Mouse (Mus musculus): ENCODE measurements at regions not wholly inside any gene's neighbourhood (a gene's known extent, or its start where the extent isn't known, plus 50 kb on each side); places are given as distances from the start of the nearest gene placed in this dataset.

GRCm38 (mm10) chr4:127819501-127819900 is 151.2 kb downstream of the CK137956 start:
- H3K27me3 ChIP-seq, result no peaks in the 10 kb centered on the region
- WGBS, result 83% methylated on average over 8 of the region's 8 CpGs
- peaks cover 2% of the 10 kb centered on the region; the same call in 1 of the 2 replicates for H3K9me3 ChIP-seq
- no peaks in the 10 kb centered on the region for H3K36me3 ChIP-seq
- H3K4me2 ChIP-seq, result no peak overlapping the region
- no peak for ATAC-seq (ENCODE audit: low FRiP score)
- H3K27ac ChIP-seq, result no peak overlapping the region
- H3K4me3 ChIP-seq, result no peak overlapping the region
- H3K9ac ChIP-seq, result no peak overlapping the region
- no peaks in the 10 kb centered on the region for H3K4me1 ChIP-seq (replicated peaks)

- Histone ChIP-seq H3K36me3 (no peaks in the 10 kb centered on the region), H3K4me3 (no peak overlapping the region), H3K27me3 (no peaks in the 10 kb centered on the region), H3K4me2 (no peak overlapping the region), H3K9me3 (peaks cover 6% of the 10 kb centered on the region; the same call in 1 of the 2 replicates), H3K27ac (no peak overlapping the region), H3K9ac (no peak overlapping the region), H3K4me1 (replicated peaks) (no peaks in the 10 kb centered on the region)
- ATAC-seq (ENCODE audit: low FRiP score), result no peak
- WGBS, result 74% methylated on average over 5 of the region's 5 CpGs
These were observed 151.7 kb downstream of the CK137956 start for GRCm38 (mm10) chr4:127819009-127819408.

GRCm38 (mm10) chr4:127814631-127815030 is 156.1 kb downstream of the CK137956 start:
- no peak for ATAC-seq (ENCODE audit: low FRiP score)
- H3K4me3 ChIP-seq, result no peak overlapping the region
- H3K4me1 ChIP-seq (replicated peaks), result no peaks in the 10 kb centered on the region
- 95% methylated on average over 6 of the region's 6 CpGs for WGBS
- H3K27ac ChIP-seq, result no peak overlapping the region
- H3K36me3 ChIP-seq, result no peaks in the 10 kb centered on the region
- no peak overlapping the region for H3K4me2 ChIP-seq
- no peak overlapping the region for H3K9ac ChIP-seq
- no peaks in the 10 kb centered on the region for H3K27me3 ChIP-seq
- peaks cover 6% of the 10 kb centered on the region; the same call in 1 of the 2 replicates for H3K9me3 ChIP-seq

GRCm38 (mm10) chr4:127812047-127812545 is 158.7 kb downstream of the CK137956 start:
- H3K9ac ChIP-seq, result no peak overlapping the region
- no peaks in the 10 kb centered on the region for H3K4me1 ChIP-seq (replicated peaks)
- no peaks in the 10 kb centered on the region for H3K36me3 ChIP-seq
- peaks cover 6% of the 10 kb centered on the region; the same call in 1 of the 2 replicates for H3K9me3 ChIP-seq
- 51% methylated on average over 3 of the region's 3 CpGs for WGBS
- H3K27ac ChIP-seq, result no peak overlapping the region
- ATAC-seq (ENCODE audit: low FRiP score), result no peak
- H3K4me3 ChIP-seq, result no peak overlapping the region
- H3K4me2 ChIP-seq, result no peak overlapping the region
- H3K27me3 ChIP-seq, result no peaks in the 10 kb centered on the region

- no peak overlapping the region for H3K4me2 ChIP-seq
- no peak overlapping the region for H3K4me3 ChIP-seq
- H3K36me3 ChIP-seq, result no peaks in the 10 kb centered on the region
- 93% methylated on average over 7 of the region's 7 CpGs for WGBS
- no peaks in the 10 kb centered on the region for H3K4me1 ChIP-seq (replicated peaks)
- no peak for ATAC-seq (ENCODE audit: low FRiP score)
- H3K9ac ChIP-seq, result no peak overlapping the region
- H3K27ac ChIP-seq, result no peak overlapping the region
- peaks cover 6% of the 10 kb centered on the region; the same call in 1 of the 2 replicates for H3K9me3 ChIP-seq
- no peaks in the 10 kb centered on the region for H3K27me3 ChIP-seq
These were observed 159.7 kb downstream of the CK137956 start for GRCm38 (mm10) chr4:127810899-127811510.

GRCm38 (mm10) chr4:127809006-127809405 is 161.7 kb downstream of the CK137956 start:
- 67% methylated on average over 6 of the region's 6 CpGs for WGBS
- Histone ChIP-seq H3K4me2 (no peak overlapping the region), H3K27me3 (0 out of 2 replicates have a peak, but pooled peaks cover 3% of the 10 kb centered on the region), H3K9me3 (no peaks in the 10 kb centered on the region), H3K36me3 (no peaks in the 10 kb centered on the region), H3K4me3 (no peak overlapping the region), H3K27ac (no peak overlapping the region), H3K4me1 (replicated peaks) (no peaks in the 10 kb centered on the region), H3K9ac (no peak overlapping the region)
- ATAC-seq (ENCODE audit: low FRiP score), result no peak

GRCm38 (mm10) chr4:127789206-127789605 is 181.5 kb downstream of the CK137956 start:
- no peaks in the 10 kb centered on the region for H3K9me3 ChIP-seq
- H3K27ac ChIP-seq, result no peak overlapping the region
- no peak overlapping the region for H3K9ac ChIP-seq
- no peak overlapping the region for H3K4me2 ChIP-seq
- no peaks in the 10 kb centered on the region for H3K27me3 ChIP-seq
- no peaks in the 10 kb centered on the region for H3K36me3 ChIP-seq
- no peak overlapping the region for H3K4me3 ChIP-seq
- WGBS, result 74% methylated on average over 12 of the region's 12 CpGs
- H3K4me1 ChIP-seq (replicated peaks), result no peaks in the 10 kb centered on the region
- ATAC-seq (ENCODE audit: low FRiP score), result no peak

GRCm38 (mm10) chr4:127785786-127786185 is 185.0 kb downstream of the CK137956 start:
- no peaks in the 10 kb centered on the region for H3K36me3 ChIP-seq

GRCm38 (mm10) chr4:127771966-127772500 is 198.7 kb downstream of the CK137956 start:
- 31% methylated on average over 5 of the region's 5 CpGs for WGBS

More at GRCm38 (mm10) chr4:127785786-127786185, 185.0 kb downstream of the CK137956 start:
- Histone ChIP-seq H3K4me1 (replicated peaks) (peaks cover 12% of the 10 kb centered on the region), H3K27me3 (no peaks in the 10 kb centered on the region), H3K9ac (no peak overlapping the region), H3K9me3 (no peaks in the 10 kb centered on the region), H3K4me3 (no peak overlapping the region), H3K27ac (no peak overlapping the region), H3K4me2 (no peak overlapping the region)
- WGBS, result 80% methylated on average over 3 of the region's 3 CpGs
- ATAC-seq (ENCODE audit: low FRiP score), result no peak

GRCm38 (mm10) chr4:127763736-127764135 is 207.0 kb downstream of the CK137956 start:
- no peak for ATAC-seq (ENCODE audit: low FRiP score)
- H3K27ac ChIP-seq, result no peak overlapping the region
- no peaks in the 10 kb centered on the region for H3K4me1 ChIP-seq (replicated peaks)
- H3K9me3 ChIP-seq, result no peaks in the 10 kb centered on the region
- no peak overlapping the region for H3K4me3 ChIP-seq
- H3K36me3 ChIP-seq, result no peaks in the 10 kb centered on the region
- H3K9ac ChIP-seq, result no peak overlapping the region
- H3K4me2 ChIP-seq, result no peak overlapping the region
- 88% methylated on average over 5 of the region's 5 CpGs for WGBS
- no peaks in the 10 kb centered on the region for H3K27me3 ChIP-seq

More at GRCm38 (mm10) chr4:127771966-127772500, 198.7 kb downstream of the CK137956 start:
- Histone ChIP-seq H3K9me3 (no peaks in the 10 kb centered on the region), H3K4me1 (replicated peaks) (peaks cover 5% of the 10 kb centered on the region), H3K27me3 (no peaks in the 10 kb centered on the region), H3K9ac (no peak overlapping the region), H3K27ac (no peak overlapping the region), H3K4me3 (no peak overlapping the region), H3K4me2 (no peak overlapping the region), H3K36me3 (no peaks in the 10 kb centered on the region)
- ATAC-seq (ENCODE audit: low FRiP score), result no peak

GRCm38 (mm10) chr4:127758961-127759360 is 211.8 kb downstream of the CK137956 start:
- H3K4me3 ChIP-seq, result no peak overlapping the region
- 79% methylated on average over 9 of the region's 9 CpGs for WGBS
- no peaks in the 10 kb centered on the region for H3K9me3 ChIP-seq
- no peaks in the 10 kb centered on the region for H3K27me3 ChIP-seq
- H3K27ac ChIP-seq, result no peak overlapping the region
- no peaks in the 10 kb centered on the region for H3K4me1 ChIP-seq (replicated peaks)
- H3K36me3 ChIP-seq, result no peaks in the 10 kb centered on the region
- no peak overlapping the region for H3K9ac ChIP-seq
- H3K4me2 ChIP-seq, result no peak overlapping the region
- ATAC-seq (ENCODE audit: low FRiP score), result no peak

- Histone ChIP-seq H3K4me1 (replicated peaks) (no peaks in the 10 kb centered on the region), H3K27me3 (no peaks in the 10 kb centered on the region), H3K27ac (no peak overlapping the region), H3K9me3 (no peaks in the 10 kb centered on the region), H3K4me3 (no peak overlapping the region), H3K36me3 (no peaks in the 10 kb centered on the region), H3K9ac (no peak overlapping the region), H3K4me2 (no peak overlapping the region)
- no peak for ATAC-seq (ENCODE audit: low FRiP score)
- WGBS, result 86% methylated on average over 6 of the region's 6 CpGs
These were observed 214.5 kb downstream of the CK137956 start for GRCm38 (mm10) chr4:127756238-127756637.

GRCm38 (mm10) chr4:127750781-127751180 is 220.0 kb downstream of the CK137956 start:
- Histone ChIP-seq H3K9me3 (no peaks in the 10 kb centered on the region), H3K36me3 (no peaks in the 10 kb centered on the region), H3K4me2 (no peak overlapping the region), H3K4me3 (no peak overlapping the region), H3K27ac (no peak overlapping the region), H3K27me3 (no peaks in the 10 kb centered on the region), H3K9ac (no peak overlapping the region), H3K4me1 (replicated peaks) (no peaks in the 10 kb centered on the region)
- 88% methylated on average over 3 of the region's 3 CpGs for WGBS
- no peak for ATAC-seq (ENCODE audit: low FRiP score)

Measured in hindbrain, embryonic 13.5 days (tissue).